Mouse (Mus musculus): Measurements from ENCODE around the gene Gak. TPM values are rescaled to one million over a fixed set of nuclear protein-coding genes. Genes with fewer than 3 reads are reported as not detected.
A peak's percentile ranks its signal among the peaks of the same experiment; 100 is the strongest.

Gak gene
- 44.4 and 50.6 TPM in 2 replicates for polyA plus RNA-seq (2015; fragmentation: Nextera tagmentation; extraction: Ambion mirVana)

DNA sequence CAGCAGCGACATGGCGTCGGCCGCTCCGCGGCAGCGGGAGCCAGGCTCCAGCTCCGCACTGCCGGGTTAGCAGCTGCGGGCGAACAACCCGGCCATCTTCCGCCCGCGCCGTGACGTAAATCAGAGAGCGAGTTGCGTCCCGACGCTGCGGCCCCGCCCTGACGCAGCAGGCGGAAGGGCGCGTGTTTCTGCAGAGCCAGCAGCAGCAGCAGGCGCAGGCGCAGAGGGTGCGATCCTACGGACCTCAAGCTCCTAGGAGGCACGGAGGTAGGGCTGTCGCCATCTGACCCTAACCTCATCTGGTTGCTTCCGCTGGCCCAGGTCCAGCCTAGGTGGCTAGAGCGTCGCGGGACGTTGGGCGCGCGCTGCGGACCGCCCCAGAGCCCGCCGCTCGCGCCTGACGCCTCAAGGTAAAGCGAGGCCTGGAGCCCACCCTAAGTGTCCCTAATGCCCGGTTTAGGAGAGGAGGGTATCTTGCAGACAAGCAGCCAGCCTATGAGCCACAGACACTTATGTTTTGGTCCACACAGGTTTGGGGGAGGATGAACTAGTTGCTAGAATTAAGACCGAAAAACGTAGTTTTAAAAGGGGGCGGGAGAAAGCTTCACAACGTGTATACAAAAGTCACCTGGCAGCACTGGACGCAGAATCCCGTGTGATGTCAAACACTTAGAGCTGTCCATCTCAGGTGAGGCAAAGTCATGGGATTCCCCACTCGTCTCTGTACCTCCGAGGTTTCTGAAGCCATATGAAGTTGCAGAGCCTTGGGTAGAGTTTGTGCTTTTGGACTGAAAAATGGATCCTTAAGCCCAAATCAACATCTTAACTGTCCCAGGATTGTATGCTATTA, at the start of gene Gak, which contains the start of gene Tmem175:
Gak (minus strand) TSS at position 122 of the 850 bp plus-strand sequence.
Tmem175 (plus strand) TSS at position 137 of the 850 bp plus-strand sequence.
- Histone ChIP-seq H3K4me2 (replicated peaks) (peak within 1 kb of the TSS; percentile 96), H3K27me3 (no peaks in the 10 kb centered on the region), H3K36me3 (no peaks in the 10 kb centered on the region), H3K4me1 (peaks cover 28% of the 10 kb centered on the region), H3K9me3 (no peaks in the 10 kb centered on the region), H3K27ac (peak within 1 kb of the TSS; percentile 84), H3K9ac (peak within 1 kb of the TSS; percentile 96), H3K4me3 (peak within 1 kb of the TSS; percentile 91)
- peak; percentile 97 for ATAC-seq (ENCODE audit: low FRiP score, low read depth)
- under 1% methylated on average over 58 of the region's 58 CpGs for WGBS

- 92% methylated on average over 6 of the region's 6 CpGs for WGBS
- H3K27ac ChIP-seq = no peak overlapping the region
- no peaks in the 10 kb centered on the region for H3K9me3 ChIP-seq
- ATAC-seq (ENCODE audit: low FRiP score, low read depth) = no peak
- H3K4me3 ChIP-seq = no peak overlapping the region
- H3K36me3 ChIP-seq = peaks cover 15% of the 10 kb centered on the region; the same call in 1 of the 2 replicates
- H3K27me3 ChIP-seq = no peaks in the 10 kb centered on the region
- no peak overlapping the region for H3K4me2 ChIP-seq (replicated peaks)
- peaks cover 20% of the 10 kb centered on the region for H3K4me1 ChIP-seq
- H3K9ac ChIP-seq = no peak overlapping the region
Measured at GRCm38 (mm10) chr5:108678296-108678854, 48.8 kb upstream of the Gak start.

DNA sequence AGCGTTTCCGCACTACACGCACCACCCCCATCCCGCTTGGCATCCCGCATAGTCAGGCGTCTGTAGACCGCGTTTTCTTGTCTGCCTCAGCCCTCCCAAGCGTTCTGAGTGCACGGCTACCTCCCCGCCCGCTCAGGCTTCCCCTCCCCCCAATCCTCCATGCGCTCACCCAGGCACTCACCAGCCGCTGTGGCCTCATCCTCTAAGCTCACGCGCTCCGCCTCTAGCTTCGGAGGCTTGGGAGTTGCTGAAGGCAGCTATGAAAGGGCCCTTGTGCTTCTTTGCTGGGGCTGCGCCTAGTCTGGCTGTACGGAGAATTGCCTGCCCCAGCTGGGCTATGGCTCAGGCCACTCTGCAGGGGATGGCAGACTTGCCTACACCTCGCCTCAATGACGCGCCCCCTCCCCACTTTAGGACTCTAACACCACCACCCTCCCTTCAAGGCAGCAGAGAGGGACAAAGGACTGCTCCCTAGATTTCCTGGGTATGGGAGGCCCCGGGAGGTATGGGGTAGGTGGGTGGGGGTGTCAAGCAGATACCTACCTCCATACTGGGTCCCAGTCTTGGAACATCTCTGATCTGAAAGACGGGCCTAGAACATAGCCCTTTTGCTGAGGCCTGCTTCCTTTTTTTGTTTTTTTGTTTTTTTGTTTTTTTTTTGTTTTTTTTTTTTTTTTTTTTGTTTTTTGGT, 48.2 kb upstream of the Gak start:
- Histone ChIP-seq H3K27ac (peak overlapping the region; percentile 89), H3K4me1 (peaks cover 20% of the 10 kb centered on the region), H3K36me3 (peaks cover 18% of the 10 kb centered on the region), H3K4me2 (replicated peaks) (peak overlapping the region; percentile 73), H3K4me3 (peak overlapping the region; percentile 42), H3K9me3 (no peaks in the 10 kb centered on the region), H3K9ac (peak overlapping the region; percentile 62), H3K27me3 (no peaks in the 10 kb centered on the region)
- peak; percentile 89 for ATAC-seq (ENCODE audit: low FRiP score, low read depth)
- WGBS = 3% methylated on average over 25 of the region's 25 CpGs

DNA sequence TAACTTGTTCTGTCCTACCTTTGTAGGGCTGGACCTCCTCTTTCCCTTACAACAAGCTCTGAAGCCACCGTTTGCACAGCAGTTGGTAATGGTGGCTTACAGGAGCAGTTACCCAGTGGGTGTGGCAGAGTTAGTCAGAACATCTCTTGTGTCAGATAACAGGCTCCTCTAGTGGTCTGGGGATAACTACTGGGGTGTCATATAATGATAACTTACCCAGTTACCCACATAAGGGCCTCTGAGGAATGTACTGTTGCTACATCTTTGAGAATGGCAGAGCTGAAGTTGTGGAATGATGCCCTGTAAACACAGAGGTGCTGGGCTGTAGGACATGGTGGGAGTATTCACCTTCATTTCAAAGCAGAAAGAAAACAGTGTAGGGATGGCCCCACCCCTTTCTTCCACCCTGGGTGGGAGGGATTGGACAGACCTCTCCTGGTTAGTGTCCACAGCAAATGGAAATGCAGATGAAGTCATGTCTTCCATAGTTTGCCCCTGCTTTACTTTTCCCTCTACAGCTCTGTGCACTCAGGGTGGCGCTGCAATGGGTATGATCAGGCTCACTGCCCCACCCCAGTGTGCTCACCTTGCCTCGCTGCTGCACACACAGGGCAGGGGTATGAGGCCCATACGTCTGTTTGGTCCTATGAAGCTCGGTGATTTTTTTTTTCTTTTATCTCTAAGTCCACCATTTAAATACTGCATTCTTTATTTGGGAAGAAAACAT, 47.4 kb upstream of the Gak start:
- Histone ChIP-seq H3K36me3 (peaks cover 25% of the 10 kb centered on the region), H3K9ac (peak overlapping the region; percentile 62), H3K27ac (peak overlapping the region; percentile 89), H3K27me3 (no peaks in the 10 kb centered on the region), H3K4me3 (peak overlapping the region; percentile 42), H3K9me3 (no peaks in the 10 kb centered on the region), H3K4me2 (replicated peaks) (peak overlapping the region; percentile 73), H3K4me1 (peaks cover 20% of the 10 kb centered on the region)
- 15% methylated on average over 5 of the region's 5 CpGs for WGBS
- ATAC-seq (ENCODE audit: low FRiP score, low read depth) = peak; percentile 45

DNA sequence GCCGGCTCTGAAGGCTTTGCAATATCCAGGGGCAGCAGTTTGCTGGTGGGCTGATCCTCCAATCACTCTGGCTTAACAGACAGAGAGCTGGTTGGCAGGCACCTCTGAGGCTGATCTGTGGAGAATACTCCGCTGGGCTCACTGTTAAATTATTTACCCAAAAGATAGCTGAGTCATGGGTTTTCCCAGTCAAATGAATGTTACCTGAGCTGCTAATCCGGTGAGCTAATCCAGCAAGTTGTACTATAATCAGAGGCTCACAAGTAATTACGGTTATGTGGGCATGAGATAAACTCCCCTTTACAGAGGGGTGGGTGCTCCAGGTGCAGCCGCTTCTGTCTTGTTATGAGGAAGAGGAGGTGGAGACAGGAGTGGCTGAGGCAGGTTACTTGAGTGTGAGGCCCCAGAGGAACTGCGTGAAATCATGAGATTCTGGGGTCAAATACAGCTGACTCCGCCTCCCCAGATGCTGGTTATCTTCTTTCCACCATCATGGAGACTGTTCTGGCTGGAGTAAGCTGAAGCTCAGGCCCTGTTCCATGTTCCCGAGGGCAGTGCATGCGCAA, 45.8 kb upstream of the Gak start, which contains the start of gene Slc26a1:
Slc26a1 (minus strand) TSS at position 319 of the 566 bp plus-strand sequence.
- 77% methylated on average over 9 of the region's 9 CpGs for WGBS

GRCm38 (mm10) chr5:108674624-108675023, 45.1 kb upstream of the Gak start:
- no peaks in the 10 kb centered on the region for H3K27me3 ChIP-seq
- H3K4me1 ChIP-seq = peaks cover 31% of the 10 kb centered on the region
- no peak overlapping the region for H3K4me3 ChIP-seq
- H3K36me3 ChIP-seq = peaks cover 26% of the 10 kb centered on the region
- 82% methylated on average over 2 of the region's 2 CpGs for WGBS
- H3K9ac ChIP-seq = no peak overlapping the region
- ATAC-seq (ENCODE audit: low FRiP score, low read depth) = no peak
- no peak overlapping the region for H3K4me2 ChIP-seq (replicated peaks)
- H3K9me3 ChIP-seq = no peaks in the 10 kb centered on the region
- H3K27ac ChIP-seq = no peak overlapping the region

More for the DNA sequence above, 45.8 kb upstream of the Gak start, which contains the start of gene Slc26a1:
- Histone ChIP-seq H3K9me3 (no peaks in the 10 kb centered on the region), H3K27ac (no peak within 1 kb of the TSS), H3K4me1 (peaks cover 24% of the 10 kb centered on the region), H3K4me3 (no peak within 1 kb of the TSS), H3K9ac (no peak within 1 kb of the TSS), H3K27me3 (no peaks in the 10 kb centered on the region), H3K36me3 (peaks cover 26% of the 10 kb centered on the region), H3K4me2 (replicated peaks) (no peak within 1 kb of the TSS)
- no peak for ATAC-seq (ENCODE audit: low FRiP score, low read depth)

DNA sequence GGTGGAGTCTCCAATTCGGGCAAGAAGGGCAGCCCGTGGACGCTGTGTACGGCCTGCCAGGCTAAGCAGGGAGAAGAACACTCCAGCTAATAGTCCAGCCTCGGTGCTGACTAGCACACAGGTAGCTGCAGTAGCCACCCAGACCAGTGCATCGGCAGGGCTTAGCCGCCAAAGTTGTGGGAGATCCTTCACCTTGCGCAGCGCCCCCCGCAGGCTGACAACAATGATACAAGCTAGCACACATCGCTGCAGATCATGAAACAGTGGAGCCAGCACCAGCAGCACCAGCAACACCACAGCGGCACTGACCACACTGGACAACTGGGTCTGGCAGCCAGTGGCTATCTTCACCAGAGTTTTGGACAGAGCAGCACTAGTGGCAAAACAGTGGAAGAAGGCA, 42.2 kb upstream of the Gak start:
- no peaks in the 10 kb centered on the region for H3K27me3 ChIP-seq
- peaks cover 26% of the 10 kb centered on the region for H3K36me3 ChIP-seq
- H3K9me3 ChIP-seq = no peaks in the 10 kb centered on the region
- H3K27ac ChIP-seq = no peak overlapping the region
- no peak overlapping the region for H3K4me3 ChIP-seq
- peaks cover 30% of the 10 kb centered on the region for H3K4me1 ChIP-seq
- 91% methylated on average over 12 of the region's 12 CpGs for WGBS
- H3K9ac ChIP-seq = no peak overlapping the region
- no peak overlapping the region for H3K4me2 ChIP-seq (replicated peaks)
- no peak for ATAC-seq (ENCODE audit: low FRiP score, low read depth)

GRCm38 (mm10) chr5:108670785-108671184, 41.2 kb upstream of the Gak start:
- ATAC-seq (ENCODE audit: low FRiP score, low read depth) = no peak
- H3K4me2 ChIP-seq (replicated peaks) = no peak overlapping the region; the same call in 1 of the 2 replicates

GRCm38 (mm10) chr5:108669986-108670385, 40.4 kb upstream of the Gak start:
- Histone ChIP-seq H3K36me3 (peaks cover 26% of the 10 kb centered on the region), H3K4me1 (peaks cover 25% of the 10 kb centered on the region), H3K9ac (peak overlapping the region; percentile 80; the same call in 1 of the 2 replicates), H3K9me3 (no peaks in the 10 kb centered on the region), H3K4me2 (replicated peaks) (peak overlapping the region; percentile 75), H3K27ac (no peak overlapping the region; the same call in 1 of the 2 replicates), H3K27me3 (0 out of 2 replicates have a peak, but pooled peaks cover 5% of the 10 kb centered on the region), H3K4me3 (peak overlapping the region; percentile 54)
- ATAC-seq (ENCODE audit: low FRiP score, low read depth) = no peak
- WGBS = 77% methylated on average over 9 of the region's 9 CpGs

More at GRCm38 (mm10) chr5:108670785-108671184, 41.2 kb upstream of the Gak start:
- Histone ChIP-seq H3K27ac (no peak overlapping the region), H3K9ac (no peak overlapping the region), H3K36me3 (peaks cover 26% of the 10 kb centered on the region), H3K27me3 (0 out of 2 replicates have a peak, but pooled peaks cover 3% of the 10 kb centered on the region), H3K4me3 (no peak overlapping the region), H3K9me3 (no peaks in the 10 kb centered on the region), H3K4me1 (peaks cover 25% of the 10 kb centered on the region)

DNA sequence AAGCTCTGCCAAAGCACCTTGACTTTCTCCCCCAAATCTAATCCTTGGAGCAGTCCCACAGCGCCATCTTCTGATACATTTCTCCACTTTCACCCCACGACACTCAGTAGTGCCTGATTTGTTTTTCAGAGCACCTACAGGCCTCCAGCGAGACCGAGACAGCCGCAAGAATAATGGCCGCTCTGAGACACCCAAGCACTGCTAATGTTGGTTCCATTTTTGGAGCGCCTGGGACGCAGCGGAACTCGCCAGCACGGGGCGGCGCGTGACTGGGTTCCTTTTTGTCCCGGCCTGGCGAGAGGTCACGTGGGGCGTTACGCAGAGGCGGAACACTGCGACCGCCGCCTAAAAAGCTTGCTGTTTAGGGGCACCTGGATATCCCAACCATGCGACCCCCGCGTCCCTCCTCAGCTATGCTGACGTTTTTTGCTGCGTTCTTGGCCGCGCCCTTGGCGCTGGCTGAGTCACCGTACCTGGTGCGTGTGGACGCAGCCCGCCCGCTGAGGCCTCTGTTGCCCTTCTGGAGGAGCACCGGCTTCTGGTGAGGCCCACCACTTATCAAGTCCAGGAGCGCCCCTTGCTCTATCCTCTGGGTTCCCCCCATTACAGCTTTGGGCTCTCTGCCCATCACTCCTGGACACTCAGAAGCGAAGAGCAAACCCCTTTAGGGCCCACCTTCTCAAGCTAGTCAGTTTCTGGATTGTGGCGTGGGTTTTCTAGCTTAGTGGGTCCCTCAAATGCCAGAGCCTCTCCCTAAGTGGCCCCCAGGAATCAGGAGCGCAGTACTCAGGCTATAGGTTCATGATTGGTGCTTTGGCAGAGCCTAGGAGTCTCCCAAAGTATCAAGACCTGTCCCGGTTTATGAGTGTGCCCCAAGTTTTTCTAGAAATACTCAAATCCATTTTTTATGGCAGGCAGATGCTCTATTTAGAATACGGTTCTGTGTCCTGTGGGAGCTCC, 39.7 kb upstream of the Gak start, which contains the start of gene Dgkq:
Dgkq (minus strand) TSS at position 696 of the 960 bp plus-strand sequence.
- H3K9ac ChIP-seq = peak within 1 kb of the TSS; percentile 80
- 0 out of 2 replicates have a peak, but pooled peaks cover 9% of the 10 kb centered on the region for H3K27me3 ChIP-seq
- H3K4me1 ChIP-seq = peaks cover 25% of the 10 kb centered on the region
- H3K36me3 ChIP-seq = peaks cover 26% of the 10 kb centered on the region
- peak within 1 kb of the TSS; percentile 75 for H3K4me2 ChIP-seq (replicated peaks)
- peak within 1 kb of the TSS; percentile 54 for H3K4me3 ChIP-seq
- peak within 1 kb of the TSS; percentile 87 for H3K27ac ChIP-seq
- 6% methylated on average over 43 of the region's 43 CpGs for WGBS
- peak; percentile 86 for ATAC-seq (ENCODE audit: low FRiP score, low read depth)
- no peaks in the 10 kb centered on the region for H3K9me3 ChIP-seq

Measured in limb, embryonic 13.5 days (tissue).